Mouse (Mus musculus) gastrocnemius, postnatal 4 days (tissue): Measurements from ENCODE around the gene Tspyl3. TPM values are rescaled to one million over a fixed set of nuclear protein-coding genes. Genes with fewer than 3 reads are reported as not detected.

Source experiments
- DNase-seq, 2 experiments: peaks; one replicate each; pipeline ENCODE4 v3.0.0; 2021 to 2022; ENCODE audit warnings: low spot score in 2 of 2, mixed read lengths in 2 of 2
- total RNA-seq, 2 experiments: library from RNA; stranded (reverse); gene quantifications; 2 replicates each; pipeline ENCODE4 v1.2.3; 2021

The Tspyl3 gene
- total RNA-seq, 2 experiments from 2014 or later: 3.8 to 4.0 TPM

DNA sequence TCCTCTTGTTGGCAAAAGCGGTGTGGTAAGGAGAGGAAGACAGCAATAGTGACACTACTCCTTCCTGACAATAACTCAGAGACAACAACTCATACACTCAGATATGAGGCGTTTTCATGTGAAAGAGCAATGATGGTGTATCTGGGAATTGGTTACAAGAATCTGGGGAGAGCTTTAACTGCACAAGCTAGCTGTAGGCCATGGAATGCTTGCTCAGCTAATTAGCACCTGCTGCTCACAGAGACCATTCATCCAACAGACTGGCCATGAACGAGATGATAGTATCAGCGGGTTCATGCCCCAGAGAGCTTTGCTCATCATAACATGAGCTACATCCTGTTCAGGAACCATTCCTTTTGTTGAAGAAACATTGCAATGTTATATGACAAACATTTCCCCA lies 12.0 kb upstream of the Tspyl3 start:
- DNase-seq: no peak

DNA sequence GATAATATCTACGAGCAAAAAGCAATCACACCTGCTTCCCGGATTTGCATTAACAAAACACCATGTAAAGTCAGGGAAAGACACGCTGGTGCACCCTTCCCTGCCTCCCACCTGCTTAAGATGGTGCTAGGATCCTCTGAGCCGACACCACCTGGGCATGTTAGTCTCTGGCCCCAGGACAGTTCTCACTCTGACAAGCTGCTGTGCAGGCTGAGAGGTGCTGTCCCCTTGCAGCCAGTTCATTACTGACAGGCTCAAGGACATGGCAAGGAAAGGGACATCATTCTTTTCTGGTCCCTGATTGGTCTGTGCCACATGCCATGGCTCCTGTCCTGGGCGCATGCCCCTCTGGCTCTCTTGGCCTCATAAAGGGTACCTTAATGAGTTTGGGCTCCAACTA lies 3.3 kb upstream of the Tspyl3 start:
- no peak for DNase-seq

DNA sequence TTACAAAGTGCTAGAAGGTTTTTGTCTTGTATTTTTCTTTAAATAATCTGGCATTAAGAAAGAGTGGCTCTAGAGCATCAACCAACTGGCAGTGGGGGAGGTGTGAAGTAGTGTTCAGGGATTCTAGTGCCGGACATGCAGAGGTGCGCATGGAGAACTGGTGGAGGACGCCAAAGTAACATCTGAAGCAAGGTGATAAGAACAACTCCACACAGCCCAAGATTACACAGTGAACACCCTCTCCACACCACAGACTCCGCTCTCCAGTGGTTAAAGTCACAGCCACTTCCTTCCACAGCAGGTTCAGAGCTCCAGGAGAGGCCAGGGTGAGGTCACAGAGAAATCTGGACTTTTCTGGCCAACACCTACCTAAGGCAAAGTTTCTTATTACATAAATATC lies 2.7 kb upstream of the Tspyl3 start:
- no peak for DNase-seq

DNA sequence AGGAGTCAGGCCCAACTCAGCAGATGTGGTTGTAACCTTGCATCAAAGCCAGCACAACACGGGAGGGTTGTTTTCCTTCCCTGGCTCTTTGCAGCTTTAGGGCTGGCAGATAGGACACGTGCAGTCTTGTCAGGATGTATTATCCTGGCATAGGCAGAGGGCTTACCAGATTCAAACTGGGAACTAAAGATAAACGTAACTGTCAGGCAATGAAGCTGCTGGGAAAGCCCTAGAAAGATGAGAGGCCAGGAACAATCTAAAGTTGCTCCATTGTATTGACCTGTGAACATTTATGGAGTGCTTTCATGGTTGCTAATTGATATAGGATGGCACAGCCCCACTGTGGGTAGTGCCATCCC lies 333 bp upstream of the Tspyl3 start:
- no peak for DNase-seq

DNA sequence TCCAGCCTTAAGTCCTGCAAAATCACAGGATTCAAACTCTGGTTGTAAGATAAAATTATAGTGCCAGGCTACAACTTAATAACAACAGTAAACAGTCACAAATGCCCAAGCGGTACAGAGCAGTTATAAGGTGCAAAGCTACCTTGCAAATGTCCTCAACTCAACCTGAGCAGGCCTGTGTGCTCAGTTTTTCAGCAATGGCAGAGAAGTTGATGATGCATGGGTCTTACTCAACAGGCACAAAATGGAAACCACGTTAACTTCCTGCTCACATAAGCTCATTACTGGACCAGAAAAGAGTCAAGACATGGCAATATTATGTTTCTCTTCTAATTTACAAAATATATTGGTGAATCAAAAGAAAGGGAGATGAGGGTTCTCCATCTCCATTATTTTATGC lies 2.7 kb downstream of the Tspyl3 start:
- DNase-seq: no peak

DNA sequence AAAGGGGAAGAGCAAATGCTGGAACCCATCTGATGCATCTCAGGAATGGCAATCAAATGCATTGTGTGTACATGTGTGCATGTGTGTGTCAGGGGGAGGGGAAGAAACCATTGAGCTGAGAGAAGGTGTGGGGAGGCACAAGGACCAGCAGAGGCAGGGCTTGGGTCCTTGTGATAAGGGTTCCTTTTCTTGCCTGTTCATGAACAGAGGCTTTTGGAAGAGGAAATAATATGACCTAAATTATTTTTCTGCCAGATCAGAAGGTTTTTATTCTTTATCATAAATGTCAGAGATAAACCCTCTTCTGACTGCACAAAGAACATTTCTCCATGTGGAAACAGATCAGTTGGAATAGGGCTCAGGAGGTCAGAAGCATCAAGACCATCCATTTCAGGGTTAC lies 3.1 kb downstream of the Tspyl3 start:
- DNase-seq: no peak

DNA sequence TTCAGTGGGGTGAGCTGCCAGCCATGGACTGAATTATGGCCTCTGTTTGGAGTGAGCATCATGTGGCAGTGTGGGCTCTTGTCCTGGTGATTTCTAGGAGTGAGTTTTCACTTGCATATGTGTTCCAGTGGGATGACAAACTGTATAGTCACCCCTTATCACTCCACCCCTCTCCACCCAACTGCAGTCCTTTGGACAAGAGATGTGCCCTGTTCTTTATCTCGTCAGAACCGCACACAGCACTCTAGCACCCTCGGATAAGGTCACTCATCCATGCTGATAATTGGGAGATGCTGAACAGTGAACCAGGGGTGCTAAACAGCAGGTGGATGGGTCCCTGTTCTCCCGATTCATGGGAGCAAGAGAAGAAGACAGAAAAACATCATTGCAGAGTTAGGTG lies 3.6 kb downstream of the Tspyl3 start:
- DNase-seq: no peak

DNA sequence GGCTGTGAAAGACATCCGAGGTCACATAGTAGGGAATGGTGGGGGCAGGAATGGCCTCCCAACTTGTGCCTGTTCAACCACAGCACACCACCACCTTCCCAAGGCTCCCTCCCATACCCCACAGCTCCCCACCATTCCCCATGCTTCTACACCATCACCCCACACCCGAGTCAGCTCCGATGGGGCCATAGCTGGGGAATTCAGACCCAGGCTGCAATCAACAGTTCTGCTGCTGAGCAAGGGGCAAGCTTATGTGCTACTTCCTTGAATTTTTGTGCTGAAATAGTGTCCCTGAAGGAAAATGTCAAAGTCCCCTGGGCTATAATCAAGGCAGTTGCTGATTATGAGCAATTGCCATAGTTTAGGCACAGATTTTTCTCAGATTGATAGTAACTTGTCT lies 6.7 kb downstream of the Tspyl3 start:
- DNase-seq: no peak

DNA sequence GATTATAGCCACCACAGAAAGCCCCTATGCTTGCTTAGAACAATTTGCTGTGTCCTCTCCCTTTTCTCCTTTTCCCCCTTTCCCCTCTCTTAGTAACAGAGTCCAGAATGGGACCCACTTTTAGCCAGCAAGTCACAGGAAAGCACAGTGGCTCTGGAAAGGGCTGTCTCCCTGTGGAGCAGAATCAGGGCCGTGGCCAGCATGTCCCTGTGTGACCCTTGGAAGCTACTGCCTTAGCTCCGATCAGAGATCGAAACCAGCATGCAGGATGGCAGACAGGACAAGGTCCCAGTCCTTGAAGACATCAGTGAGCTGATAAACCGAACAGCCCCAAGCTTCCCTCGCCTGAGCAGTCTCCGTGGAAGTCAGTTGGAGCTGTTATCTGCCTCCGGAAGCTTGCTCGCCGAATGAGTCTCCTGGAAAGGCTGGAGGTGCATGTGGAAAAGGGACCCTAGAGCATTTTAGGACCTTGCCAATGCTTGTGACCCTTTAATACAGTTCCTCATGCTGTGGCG lies 7.4 kb downstream of the Tspyl3 start:
- DNase-seq: no peak

DNA sequence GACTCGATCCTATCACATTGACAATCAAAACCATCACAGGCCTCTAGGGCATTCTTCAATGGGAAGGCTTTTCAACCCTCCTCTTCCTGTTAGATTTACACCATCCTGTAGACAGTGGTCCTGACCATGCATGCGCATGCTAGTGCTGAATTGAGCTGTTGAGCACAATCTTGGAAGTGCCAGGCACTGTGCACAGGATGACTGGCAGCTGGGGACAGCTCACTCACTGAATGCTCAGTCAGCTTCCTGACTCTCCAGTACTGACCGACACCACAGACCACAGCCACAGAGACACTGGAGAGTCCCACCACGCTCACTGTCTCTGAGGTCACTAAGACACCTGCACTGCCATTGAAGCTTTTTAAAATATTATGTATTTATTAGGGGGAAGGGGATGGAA lies 9.8 kb downstream of the Tspyl3 start:
- no peak for DNase-seq

DNA sequence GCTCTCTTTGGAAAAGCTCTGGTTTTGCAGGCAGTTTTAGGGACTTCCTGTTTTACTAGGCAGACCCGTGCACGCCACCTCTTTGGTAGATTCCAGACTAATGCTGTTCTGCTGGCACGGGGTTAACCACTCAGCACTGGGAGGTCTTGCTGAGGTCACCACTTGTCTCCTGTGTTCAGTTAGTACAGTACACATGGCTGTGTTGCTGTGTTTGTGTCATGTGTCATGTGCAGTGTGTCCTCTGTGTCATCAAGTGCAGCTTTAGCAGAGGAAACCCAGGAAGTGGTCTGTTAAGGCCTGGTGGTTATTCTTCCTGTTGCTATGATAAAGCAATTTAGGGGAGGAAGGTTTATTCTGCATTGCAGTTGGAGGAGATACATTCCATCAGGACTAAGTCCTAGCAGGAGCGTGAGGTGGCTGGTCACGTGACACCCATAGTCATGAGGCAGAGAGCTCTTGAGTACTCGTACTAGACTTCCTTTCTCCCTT lies 10.4 kb downstream of the Tspyl3 start:
- no peak for DNase-seq

DNA sequence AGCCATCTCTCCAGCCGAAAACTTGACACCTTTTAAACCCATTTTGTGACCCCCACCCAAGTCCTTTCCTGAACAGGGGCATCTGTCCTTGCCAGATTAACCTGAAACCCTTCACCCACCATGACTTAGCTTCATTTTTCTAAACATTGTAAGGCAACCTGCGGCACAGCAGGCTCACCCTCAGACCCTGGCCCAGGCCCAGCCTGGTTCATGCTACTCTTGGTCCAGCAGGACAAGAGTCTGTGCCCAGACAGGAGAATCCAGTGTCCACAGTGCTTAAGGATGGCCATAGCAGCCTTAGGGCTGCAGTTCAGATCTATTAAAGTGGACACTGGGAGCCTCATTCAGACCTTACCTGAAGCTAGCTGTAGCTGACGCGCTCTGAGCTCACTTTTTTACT lies 11.9 kb downstream of the Tspyl3 start:
- DNase-seq: no peak

DNA sequence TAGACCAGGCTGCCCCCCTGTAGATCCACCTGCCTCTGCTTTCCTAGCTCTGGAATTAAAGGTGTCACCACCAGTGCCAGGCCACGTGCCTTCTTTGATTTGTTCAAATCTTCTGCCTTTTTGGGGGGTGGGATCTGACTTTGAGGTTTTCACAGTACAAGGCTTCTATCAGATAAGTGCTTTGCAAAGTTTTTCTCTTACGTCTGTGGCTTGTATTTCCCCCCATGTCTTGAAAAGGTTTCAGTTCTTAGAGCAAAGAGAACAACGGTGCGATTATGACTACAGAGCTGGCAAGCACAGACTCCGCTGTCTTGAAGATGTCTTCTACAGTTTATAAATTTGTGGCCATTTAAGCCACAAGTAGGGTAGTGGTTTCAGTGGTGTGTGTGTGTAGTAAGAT lies 13.8 kb downstream of the Tspyl3 start:
- DNase-seq: no peak

DNA sequence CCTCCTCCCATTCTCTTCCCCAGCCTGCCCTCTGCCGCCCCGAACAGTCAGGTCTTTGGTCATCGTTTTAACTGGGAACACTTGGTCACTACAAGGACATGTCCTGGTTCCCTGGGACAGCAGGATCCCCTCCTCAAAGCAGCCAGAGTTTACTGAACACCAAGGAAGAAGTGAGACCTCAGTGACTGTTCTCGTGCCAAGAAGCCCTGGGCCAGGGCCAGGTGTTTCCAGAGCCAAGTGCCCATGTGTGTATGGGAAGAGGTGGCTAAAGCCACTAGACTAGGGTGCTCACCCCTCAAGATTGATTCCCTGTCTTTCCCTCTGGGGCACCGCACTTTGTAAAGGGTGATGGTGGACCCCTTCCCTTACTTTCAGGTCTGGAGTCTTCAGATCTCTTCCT lies 16.0 kb downstream of the Tspyl3 start:
- DNase-seq: no peak

DNA sequence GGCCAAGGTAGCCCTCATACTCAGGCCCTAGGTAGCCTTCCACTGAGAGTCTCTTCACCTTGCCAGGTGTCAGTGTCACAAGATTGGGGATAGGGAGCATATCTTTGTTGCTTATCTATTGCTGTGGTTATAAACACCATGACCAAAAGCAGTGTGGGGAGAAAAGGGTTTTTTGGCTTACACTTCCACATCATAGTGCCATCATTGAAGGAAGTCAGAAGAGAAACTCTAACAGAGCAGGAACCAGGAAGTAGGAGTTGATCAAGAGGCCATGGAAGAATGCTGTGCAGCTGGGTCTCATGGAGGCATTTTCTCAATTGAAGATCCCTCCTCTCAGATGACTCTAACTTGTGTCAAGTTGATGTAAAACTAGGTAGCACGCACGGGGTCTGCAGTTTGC lies 17.1 kb downstream of the Tspyl3 start:
- no peak for DNase-seq

DNA sequence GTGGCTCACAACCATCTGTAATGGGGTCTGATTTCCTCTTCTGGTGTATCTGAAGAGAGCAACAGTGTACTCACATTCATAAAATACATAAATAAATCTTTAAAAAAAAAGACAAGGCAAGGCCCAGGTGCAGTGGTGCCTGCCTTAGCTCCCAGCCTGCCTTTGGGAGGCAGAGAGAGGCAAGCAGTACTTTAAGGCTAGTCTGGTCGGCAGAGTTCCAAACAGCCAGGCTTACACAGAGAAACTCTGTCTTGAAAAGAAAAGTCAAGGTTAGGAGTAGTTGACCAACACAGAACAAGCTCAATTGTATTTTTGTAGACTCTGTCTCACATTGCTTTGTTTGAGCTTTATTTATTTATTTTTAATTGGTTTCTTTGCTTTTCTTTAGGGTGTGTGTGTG lies 22.5 kb downstream of the Tspyl3 start:
- DNase-seq: no peak

DNA sequence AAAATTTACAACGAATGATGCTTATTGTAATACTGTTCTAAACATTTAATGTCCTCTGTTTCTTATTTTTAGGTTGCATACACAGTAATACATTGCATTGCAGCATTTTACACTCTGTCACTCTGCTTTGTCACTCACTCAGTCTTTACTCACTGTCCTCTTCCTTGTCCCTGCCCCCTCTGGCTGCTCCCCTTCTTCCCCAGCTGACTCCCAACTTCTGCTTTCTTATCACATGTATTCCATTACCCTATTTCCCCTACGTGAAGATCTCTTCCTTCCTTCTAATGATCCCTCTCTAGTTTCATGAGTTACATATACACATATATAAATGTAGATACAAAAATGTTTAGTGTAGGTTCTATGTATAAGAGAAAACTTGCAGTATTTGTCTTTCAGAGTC lies 26.1 kb downstream of the Tspyl3 start:
- no peak for DNase-seq

DNA sequence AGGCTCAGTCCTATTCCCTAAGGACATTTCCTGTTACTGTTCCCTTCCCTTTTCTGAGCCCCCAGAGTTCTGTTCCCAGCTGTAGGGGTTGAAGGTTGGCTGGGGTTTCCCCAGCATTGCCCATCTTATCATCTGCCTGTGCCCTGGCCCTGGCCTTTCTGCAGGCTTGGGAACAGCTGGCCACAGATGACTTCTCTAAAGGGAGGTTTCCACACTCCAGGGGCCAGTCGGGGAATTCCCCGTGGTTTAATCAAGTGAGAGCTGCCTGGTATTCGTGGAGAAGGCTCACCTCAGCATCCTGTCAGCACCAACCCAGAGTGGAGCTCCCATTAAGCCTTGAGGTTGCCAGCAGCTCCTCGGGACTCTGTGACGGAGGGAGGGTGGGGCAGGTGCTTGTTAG lies 26.8 kb downstream of the Tspyl3 start:
- DNase-seq: no peak

DNA sequence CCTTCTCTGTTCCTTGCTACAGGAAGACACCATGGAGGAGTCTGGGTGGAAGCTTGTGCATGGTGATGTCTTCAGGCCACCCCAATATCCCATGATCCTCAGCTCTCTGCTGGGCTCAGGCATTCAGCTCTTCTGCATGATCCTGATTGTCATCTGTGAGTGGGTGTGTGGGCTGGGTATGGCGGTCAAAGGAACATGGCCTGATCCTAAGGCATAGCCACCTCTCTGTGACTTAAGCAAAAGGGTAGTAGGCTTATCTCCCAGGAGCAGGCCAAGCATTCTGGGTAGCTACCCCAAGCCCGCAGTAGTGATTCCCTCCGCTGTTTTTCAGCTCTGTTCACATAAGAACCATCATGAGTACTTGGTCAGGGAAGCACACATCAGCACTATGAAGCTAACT lies 31.0 kb downstream of the Tspyl3 start:
- DNase-seq: no peak

DNA sequence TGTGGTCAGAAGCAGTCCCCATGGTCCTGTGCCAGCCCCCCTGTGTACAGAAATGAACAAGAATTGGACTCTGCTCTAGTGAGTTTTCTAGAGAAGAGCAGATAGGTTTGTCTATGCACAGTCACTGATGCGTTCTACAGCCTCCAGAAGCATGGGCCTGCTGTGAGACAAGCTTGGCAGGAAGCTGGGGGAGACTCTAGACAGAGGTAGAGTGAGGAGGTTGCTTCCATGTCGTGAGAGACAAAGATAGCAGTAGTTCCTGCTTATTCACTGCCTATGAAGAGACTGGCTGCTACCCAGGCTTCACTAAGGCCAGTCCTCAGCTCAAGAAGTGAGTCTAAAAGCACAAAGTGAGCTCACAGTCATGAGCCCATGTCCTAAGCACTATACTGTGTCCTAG lies 34.0 kb downstream of the Tspyl3 start:
- no peak for DNase-seq

DNA sequence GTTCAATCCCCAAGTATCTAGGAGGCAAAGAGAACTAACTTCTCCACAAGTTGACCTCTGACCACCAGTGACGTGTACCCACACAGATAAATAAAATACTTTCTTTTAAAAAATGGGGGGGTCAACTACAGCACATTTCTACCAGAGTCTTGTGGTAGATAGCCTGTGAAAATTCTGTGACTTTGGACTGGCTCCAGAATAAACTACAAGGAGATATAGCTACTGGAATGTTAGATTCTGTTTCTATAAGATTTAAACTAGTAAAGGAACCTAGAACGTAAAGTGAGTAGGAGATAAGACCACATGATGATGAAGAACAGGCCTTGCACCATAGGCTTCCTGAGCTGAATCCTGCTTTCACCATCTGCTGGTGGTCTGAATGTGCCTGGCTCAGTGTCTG lies 37.4 kb downstream of the Tspyl3 start:
- no peak for DNase-seq

DNA sequence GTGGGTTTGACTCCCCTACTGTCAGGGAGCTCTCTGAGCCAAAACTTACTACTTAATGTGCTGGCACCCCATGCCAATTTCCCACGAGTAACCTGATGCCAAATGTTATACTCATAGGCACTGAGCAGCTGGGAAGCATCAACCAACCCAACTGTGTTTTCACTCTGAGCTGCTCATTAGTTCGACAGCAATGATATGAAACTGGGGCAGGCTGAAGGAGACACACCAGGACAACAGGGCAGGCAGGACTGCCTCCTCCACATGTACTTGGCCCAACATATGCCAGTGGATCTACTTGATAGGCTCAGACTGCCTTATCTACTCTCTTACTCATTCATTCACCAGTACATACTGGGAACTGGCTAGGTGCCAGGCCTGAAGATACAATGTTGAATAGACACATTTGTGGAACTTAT lies 39.1 kb downstream of the Tspyl3 start:
- no peak for DNase-seq

DNA sequence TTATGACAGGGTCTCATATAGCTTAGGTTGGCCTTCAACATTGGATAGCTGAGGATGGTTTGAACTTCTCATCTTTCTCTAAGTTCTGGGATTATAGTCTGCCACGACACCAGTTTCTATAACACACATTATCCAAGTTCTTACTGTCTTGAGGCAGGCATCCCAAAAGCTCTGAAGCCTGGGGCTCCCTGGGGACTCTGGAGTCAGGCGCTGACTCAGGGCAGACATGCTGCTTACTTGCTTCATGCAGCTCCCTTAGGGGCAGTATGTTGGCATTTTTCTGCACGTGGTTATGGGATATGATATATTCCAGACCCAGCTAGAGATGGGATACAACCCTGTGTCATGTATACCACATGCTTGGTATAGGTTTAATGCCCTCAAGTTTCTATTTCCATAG lies 45.3 kb downstream of the Tspyl3 start:
- DNase-seq: no peak
